Mouse (Mus musculus) gastrocnemius, adult 8-10 months (tissue): ENCODE measurements around the gene Sept10. TPM values are rescaled to one million over a fixed set of nuclear protein-coding genes. Genes with fewer than 3 reads are reported as not detected.

Source experiments
- DNase-seq, 2 experiments: peaks; one replicate each; pipeline ENCODE4 v3.0.0; 2022; ENCODE audit warnings: low spot score in 2 of 2
- total RNA-seq, 4 experiments: library from RNA; stranded (reverse); gene quantifications; 2 replicates each; pipeline ENCODE4 v1.2.4; 2022

The Sept10 gene
- total RNA-seq, 4 experiments from 2014 or later, result 5.0 to 7.8 (median 6.5) TPM

DNA sequence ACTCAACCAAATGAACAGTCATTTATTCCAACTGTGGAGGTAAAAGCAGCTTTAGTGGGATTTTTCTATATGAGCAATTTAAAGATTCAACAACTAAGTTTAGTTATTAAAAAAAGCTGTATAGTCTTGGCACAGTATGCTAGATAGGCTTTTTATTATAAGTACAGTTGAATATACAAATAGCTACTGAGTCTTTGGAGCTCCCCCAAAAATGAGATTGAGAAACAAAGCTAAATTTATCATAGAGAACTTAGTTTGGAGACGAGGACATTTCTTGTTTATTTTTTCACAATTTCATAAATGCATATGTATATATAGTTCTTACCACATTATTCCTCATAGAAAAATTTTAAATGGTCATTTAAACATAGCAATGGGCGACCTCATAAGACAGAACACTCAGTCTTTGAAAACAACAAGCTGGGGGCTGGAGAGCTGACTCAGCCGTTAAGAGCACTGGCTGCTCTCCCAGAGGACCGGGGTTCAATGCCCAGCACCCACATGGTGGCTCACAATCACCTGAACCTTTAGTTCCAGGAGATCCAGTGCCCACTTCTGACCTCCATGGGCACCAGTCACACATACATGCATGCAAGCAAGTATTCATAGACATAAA lies 7.7 kb upstream of the Sept10 start:
- DNase-seq, result no peak

DNA sequence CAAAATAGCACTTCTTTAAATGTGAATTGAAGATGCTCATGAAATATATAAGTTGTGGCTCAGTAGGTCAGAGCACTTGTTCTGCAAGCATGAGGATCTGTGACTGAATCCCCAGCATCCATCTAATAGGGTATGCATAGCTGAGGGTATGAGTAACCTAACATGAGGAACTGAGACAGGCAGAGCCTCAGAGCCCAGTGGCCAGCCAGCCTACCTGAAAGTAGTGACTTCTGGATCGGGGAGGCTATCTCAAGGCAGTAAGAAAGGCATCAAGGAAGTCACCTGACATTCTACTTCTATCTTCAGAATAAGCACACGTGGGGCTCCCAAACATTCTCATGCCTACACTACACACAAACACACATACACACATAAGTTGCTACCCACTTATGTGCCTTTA lies 3.5 kb upstream of the Sept10 start:
- no peak for DNase-seq

DNA sequence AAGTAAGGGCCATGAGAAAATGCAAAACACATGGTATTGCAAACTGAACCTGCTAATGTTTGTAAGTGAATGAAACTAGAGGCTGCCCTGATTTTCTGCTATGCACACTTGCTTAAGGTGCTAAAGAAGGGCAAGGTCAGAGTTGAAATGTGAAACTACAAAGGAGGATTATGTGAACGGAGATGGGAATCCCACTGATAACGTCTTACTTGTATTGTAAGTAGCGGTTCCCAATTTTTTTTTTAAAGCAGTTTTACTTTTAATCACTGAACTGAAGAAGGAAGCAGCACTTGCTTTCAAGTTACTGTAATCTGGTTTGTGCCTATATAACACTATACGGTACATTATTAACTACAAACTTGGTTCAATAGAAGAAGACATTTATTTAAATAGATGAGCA lies 2.2 kb upstream of the Sept10 start:
- DNase-seq, result no peak

DNA sequence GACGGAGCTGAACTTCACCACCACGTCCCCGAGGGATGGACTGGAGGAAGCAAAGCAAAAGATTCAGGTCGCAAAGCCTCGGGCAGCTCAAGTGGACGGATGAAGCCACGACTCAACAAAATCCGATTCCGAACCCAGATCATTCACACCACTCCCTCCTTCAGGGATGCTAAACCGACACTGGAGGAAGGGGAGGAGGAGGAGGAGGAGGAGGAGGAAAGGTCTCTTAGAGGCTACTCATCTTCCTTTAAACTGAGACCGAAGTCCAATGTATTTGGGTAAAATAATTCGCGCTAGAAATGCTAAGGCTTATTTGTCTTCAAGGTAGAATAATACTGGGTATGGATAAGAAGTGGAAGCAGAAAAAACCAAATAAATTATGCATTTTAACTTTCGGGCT lies 1.7 kb upstream of the Sept10 start:
- no peak for DNase-seq

DNA sequence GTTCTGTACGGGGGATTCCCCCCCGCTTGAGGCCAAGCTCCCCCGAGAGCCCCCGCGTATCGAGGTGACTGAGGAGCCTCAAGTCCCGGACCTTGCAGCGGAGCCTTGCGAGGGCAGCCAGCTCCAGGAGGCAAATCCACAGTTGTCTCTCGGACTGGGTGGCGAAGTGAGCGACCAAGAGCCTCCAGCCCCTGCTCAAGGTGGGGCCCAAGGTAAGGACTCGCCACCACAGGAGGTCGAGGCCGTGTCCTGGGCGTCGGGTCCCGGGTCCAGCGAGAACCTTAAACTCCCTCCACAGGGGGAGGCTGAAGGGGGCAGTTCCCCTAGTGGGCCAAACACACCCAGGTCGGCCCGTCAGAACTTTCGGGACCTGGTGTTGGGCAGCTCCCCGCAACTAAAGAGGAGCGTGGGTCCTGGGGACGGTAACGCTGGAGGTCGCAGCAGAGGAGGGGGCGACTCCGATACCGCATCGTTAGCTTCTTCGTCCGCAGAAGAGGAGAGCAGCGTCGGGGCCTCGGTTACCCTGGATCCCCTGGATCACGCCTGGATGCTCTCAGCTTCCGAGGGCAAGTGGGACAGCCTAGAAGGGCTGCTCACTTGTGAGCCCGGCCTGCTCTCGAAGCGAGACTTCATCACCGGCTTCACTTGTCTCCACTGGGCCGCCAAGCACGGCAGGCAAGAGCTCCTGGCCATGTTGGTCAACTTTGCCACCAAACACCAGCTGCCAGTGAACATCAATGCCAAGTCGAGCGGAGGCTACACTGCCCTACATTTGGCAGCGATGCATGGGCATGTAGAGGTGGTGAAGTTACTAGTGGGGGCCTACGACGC lies 839 bp upstream of the Sept10 start:
- DNase-seq, result peak in 1 of 2 experiments; percentile 13

DNA sequence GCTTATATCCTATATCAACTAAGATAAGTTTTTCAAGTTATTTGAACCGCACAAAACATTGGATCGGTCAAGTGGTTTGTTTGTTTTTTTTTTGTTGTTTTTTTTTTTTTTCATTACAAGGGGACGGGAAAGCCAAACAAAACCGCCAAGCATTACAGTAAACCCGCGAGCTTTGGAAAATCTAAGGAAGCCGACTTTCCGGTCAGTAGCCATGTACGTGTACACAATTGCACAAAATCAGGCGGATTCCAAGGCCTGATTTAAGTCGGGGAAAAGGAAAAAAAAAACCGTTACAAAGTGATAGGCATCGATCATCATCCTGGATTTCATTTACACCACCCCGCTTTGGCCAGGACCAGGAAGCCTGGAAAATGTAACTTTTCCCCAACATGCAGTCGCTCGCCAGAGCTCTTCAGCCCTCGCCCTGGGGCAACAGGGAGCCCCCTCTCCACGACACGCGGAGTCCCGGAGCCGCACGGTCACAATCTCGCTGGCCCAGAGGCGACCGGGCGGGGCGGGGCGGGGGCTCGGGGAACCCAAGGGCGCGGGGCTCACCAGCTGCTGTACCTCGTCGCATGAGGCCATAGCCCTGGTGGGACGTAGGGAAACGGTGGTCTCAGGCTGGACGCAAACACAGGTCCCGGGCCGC lies 699 bp downstream of the Sept10 start:
- DNase-seq, result no peak

DNA sequence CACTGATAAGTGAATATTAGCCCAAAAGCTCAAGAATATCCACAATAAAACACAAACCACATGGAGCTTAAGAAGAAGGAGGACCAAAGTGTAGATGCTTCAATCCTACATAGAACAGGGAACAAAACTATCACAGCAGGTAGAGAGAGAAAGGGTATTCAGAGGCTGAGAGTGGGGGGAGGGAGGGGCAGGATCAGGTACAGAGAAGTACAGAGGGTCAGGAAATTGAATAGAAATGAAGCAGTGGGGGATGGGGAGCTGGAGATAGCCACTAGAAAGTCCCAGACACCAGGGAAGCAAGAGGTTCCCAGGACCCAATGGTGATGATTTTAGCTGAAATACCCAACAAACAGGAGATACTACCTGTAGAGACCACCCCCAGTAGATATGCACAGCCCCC lies 21.6 kb downstream of the Sept10 start:
- no peak for DNase-seq

DNA sequence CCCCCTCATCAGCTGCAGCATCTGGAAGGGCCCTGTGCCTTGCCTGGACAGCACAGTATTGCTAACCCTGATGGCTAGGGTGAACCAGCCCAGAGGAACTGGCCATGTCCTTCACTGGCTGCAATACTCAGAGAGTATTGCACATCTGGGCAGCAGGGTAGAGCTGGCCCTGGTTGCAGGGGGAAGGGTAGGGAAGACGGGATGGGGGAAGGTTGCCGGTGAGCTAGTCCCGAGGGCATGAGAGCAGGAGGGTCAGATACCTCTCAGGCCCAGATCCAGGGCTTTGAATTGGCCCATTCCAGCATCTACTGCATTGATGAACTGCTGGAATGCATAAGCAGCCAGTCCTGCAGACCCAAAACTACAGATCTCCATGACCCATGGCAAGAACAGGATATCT lies 24.9 kb downstream of the Sept10 start:
- DNase-seq, result no peak

DNA sequence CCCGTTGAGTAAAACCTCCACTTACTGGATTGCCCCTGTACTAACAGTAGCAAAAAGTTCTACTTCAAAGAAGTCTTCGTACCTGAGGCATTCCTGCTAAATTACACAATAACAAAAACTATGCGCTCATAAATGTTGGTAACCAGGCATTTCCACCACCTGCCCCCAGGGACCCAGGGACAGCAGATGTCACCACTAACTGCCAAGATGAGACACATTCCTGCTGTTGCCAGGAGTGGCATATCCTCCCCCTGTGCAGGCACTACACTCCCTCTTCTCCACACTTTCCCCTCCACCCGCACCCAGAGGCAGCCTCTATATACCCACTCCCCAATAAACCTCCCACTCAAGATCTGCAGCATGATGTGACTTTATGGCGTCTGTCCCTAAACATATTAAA lies 26.8 kb downstream of the Sept10 start:
- DNase-seq, result no peak

DNA sequence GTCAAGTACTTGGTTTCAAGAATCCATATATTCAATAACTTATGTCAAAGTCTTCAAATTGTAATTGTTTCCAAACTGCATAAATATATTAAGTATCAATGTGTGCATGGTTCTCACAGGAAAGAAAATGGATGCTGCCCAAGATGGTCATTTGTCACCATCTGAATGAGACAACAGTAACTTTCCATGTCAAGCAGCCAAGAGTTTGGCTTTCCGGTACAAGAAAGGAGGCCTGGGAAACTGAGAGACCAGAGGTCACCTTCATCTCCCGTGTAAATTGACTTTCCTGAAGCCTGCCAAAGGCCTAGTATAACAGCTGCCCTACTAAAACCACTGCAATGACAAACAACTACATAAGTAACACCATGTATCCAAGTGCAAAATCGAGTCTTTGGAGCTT lies 39.3 kb downstream of the Sept10 start:
- DNase-seq, result no peak

DNA sequence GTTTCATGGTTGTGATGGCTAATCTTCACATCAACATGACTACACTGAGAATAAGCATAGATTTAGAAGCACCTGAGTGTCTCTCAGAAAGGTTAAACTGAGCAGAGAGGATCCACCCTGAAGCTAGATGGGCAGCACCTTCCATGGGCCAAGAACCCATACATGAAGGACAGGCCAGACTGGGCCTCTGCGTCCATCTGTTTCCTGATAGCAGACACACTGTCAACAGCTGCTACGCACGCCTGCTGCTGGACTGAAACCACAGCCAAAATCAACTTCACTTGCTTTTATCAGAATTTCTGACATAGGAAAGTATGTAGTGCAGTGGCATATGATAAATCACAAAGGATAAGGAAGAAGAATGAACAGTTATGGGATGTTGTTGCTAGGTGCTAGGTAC lies 42.0 kb downstream of the Sept10 start:
- DNase-seq, result no peak

DNA sequence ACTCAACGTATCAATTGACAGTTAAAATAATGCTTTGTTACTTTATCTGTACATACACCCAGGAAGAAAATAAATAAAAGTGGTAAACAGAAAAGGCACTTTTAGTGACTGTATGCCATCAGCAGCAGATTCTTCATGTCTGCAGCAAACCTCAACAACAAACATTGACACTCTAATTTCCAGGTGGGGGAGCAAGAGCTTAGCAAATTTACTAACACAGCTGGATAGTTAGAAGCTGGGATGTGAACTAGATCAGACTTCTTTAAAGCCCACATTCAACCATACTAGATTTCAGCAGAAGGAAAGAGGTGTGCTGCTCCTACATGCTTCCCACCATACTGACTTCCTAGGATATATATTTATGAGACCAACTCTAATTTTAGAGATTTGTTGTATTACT lies 49.1 kb downstream of the Sept10 start:
- no peak for DNase-seq

DNA sequence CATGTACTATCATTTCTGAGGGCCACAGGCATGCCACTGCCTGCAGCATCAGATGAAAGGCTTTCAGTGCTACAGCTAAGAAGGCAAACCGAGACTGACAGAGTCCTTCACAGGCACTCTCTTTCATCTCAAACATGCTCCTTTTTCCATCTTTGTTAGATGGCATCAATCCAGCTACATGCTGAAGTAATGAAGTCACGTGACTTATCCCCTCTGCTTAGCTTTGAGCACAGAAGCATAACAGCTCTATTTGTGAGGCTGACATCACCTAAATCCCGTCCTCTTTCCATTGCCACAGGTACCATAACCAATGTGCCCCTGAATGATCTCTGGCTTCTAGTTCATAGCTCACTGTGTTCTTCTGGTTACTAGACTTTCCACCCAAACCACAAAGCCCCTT lies 50.6 kb downstream of the Sept10 start:
- no peak for DNase-seq

DNA sequence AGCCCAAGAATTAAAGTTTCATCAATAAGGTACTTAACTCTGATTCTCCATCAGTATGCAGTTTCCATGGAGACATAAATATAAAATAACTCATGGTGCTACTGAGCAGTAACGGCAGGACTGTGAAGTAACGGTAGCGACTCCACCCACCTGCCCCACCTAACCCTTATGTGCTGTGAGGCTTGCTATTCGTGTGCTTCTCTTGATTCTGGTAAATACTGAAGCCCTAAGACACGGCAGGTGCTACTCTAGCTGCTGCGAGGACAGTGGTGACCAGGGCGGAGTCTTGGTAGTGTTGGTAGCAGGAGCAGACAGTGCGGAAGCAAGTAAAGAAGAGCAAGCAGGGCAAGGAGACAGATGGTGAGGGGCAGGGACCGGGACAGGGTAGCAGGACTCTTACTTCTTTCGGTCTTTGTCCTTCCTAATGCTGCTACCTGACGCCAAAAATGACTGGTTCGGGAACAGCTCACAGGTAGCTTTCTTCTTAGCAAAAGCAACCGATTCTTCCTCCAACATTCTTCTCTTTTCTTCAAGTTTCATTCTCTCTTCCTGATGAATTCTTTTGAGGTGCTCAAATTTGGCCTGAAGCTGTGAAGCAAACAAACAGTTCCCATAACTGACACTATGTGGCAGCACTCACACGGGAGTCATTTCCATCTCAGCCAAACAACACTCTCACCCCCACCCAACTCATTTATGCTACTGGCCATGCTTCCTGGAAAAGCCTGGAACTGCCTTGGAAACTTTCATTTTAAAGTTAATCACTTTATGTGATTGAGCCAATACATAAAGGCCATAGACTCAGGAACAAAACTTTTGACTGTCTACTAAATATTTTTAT lies 55.3 kb downstream of the Sept10 start:
- no peak for DNase-seq

DNA sequence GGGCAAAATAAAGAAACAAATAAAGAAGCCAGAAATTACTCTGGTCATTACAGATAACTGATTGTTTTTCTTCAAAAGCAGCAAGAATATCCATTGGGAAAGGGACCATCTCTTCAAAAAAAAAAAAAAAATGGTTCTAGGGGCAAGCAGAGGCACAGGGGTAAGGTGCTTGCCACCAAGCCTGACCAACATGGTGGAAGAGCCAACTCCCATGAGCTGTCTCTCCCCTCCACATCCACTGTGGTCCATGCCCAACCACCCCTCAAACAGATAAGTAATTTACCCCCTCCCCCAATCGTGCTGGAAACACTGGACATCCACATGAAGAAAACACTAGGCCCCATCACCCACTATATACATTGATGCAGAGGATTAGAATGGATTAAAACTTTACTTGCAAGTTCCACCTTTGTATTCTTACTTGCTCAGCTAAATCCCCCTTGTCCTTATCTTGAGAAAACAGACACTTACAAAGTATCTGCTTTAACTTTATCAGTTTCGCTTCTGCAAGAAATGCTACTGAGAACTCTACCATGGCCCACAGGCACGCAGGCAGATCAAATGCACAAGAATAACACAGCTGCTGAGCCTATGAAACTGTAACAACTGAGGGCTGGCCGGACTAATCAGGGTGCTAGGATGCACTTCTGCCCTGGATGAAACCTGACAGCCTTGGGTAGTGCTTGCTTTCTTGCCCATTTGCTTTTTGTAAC lies 59.3 kb downstream of the Sept10 start:
- no peak for DNase-seq

DNA sequence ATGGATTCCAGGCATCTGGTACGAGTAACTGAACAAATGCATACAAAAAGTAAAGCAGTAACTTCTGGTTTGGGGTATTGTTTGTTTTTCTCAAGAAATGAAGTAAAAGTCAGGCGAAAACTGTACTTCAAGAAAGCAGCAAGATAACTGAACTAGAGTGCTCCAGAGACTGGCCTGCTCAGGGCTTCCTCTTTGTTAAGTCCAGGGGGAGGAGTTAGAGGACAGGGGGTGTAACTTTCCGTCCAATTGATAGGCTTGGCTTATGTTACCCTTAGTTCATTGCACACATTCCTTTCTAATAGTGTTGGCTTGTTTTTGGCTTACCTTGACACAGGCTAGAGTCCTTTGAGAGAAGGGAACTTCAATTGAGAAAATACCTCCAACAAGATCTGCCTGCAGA lies 63.0 kb downstream of the Sept10 start:
- no peak for DNase-seq

DNA sequence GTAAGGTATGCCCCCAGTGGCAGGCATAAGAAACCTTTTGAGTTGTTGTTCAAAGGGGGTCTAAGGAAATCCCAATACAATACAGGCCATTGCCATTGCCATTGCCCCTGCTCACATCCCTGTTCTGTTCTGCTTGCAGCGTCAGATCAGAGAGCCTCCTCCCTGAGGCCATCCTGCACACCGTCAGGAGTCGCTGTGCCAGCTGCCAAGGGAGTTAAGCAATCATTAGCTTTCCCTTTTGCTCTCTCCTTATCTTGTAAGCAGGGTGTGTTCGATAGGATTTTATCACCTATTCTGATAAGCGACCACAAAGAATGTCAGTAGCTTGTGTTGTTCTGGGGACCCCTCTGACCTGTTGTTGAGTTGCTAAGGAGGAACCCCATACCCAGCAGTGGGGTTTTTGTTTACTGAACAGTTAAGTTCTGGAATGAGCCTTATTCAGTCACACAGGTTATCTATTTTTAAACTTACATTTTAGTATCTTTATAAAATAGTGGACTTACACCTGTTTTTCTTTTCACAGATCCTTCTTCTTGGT lies 69.0 kb downstream of the Sept10 start:
- no peak for DNase-seq

DNA sequence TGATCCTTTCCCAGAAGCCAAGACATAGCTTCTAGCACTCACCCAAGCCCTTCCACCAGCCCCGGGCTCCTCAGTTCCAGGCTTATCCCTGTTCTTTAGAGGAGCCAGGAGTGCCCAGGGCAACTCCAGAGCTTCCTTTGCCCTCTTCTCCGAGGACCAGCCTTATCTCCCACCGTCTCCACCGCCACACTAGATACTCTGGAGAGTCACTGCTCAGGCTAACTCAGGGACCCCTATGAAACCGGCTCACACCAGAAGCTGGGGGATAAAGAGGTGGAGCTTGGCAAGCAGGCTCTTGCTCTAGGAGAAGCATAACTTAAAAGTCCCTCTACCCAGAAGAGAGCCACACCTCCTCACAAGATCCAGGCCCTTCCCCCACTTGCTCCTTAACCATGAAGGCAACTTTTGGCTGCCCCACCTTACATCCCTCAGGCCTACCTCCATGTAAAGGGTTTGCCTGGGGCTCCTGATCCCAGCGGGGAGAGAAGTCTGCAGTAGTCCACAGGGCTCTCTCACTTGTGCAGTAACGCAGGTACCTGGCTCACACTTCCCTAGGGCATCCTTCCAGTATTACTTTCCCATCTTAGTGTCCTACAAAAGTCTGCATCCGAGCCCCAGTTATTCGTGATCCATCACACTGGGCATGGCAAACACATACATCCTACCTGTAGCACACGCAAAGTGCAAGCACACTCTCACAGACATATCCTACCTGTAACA lies 70.5 kb downstream of the Sept10 start:
- DNase-seq, result no peak

DNA sequence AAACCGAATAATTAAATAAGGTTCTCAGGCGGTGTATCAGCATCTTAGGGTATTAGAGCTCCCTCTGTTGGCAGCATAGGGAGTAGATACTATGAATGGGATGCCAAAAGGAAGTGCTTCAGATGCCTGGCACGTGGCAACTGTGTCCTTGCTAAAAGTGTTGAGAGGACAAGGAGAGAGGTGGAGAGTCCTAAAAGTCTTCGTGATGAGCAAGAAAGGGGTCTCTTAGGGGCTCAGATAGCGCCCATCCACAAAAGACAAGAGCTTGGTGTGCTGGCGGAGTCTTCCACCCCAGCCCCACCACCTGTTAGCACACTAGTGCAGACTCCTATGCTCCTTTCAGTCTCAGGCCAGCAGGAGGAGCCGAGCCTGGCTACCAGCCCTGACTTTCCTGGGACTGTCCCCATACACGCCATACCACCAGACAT lies 71.7 kb downstream of the Sept10 start:
- DNase-seq, result peak in 1 of 2 experiments; percentile 3

DNA sequence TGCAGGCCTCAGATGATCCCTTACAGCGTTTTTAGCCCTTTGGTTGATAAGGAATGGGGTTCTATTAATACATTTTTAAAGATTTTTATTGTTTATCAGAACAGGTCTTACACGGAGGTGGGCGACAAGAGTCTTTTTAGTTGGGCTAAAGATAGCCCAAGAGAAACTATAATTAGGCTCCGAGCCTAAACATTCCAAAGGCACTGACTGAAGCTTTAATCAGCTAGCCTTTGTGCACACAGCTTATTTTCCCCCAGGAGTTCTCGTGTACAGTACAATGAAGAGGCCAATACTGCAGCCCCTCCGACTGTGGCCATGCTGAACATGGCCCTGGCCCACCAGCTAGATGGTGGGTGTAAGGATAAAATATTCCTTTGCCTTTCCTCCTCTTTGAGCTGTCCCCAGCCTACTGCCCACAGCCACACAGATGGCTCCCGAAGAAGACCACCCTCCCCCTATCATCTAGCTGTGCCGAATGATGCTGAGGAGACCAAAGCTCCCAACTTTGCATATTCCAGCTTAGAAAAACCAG lies 88.1 kb downstream of the Sept10 start:
- no peak for DNase-seq
